Mouse (Mus musculus): ENCODE data around the gene Rasgrp4. TPM values are rescaled to one million over a fixed set of nuclear protein-coding genes. Genes with fewer than 3 reads are reported as not detected.

Gene Rasgrp4
- polyA plus RNA-seq, 1 experiment, result 0.01 TPM

DNA sequence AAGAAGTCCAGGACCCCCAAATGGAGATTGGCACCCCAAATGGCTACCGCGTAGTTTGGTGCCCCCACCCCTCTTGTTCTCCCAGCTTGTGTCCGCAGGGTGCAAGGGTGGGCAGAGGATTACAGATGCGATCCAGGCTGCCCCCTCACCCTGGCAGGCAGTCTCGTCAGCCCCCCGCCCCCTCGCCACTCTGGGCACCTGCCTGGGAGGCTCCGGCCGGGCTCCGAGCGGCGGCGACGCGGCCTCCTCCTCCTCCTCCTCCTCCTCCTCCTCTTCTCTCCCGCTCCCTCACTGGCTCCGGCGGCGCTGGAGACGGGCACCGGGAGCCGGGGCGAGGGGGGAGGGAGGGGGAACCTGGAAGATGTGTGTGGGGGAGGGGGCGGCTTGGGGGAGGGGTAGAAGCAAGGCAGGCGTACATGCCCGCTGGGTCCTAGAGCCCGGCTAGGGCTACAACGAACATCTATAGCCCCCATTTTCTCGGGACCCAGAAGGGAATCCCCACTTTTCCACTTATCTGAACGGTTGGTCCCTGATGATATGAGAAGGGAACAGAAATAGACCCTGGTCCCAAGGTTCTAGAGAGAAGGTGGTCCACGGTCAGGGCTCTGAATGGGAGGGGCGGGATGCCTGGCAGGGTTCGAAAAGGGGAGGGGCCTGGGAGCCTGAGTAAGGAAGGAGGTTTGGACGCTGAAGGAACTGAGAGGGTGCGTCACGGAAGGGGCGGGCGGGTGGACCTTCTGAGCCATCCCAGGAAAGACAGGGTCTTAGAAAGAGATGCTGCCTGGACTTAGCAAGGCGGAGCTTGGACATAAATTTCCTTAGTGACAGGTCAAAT is 34.8 kb downstream of the Rasgrp4 start:
- TF ChIP-seq CEBPB (IDR thresholded peaks at IDR 0.05; ENCODE audit: low read depth), result no peak
- no peak for TF ChIP-seq MYOG (IDR thresholded peaks at IDR 0.05; ENCODE audit: control insufficient read depth, extremely low read depth, insufficient read length)
- no peak for TF ChIP-seq USF1 (IDR thresholded peaks at IDR 0.05; ENCODE audit: low read depth)
- TF ChIP-seq MYOD1 (IDR thresholded peaks at IDR 0.05; ENCODE audit: control insufficient read depth, insufficient read length, low read depth), result no peak
- no peak for TF ChIP-seq FOSL1 (IDR thresholded peaks at IDR 0.05; ENCODE audit: insufficient read depth, low read length, poor library complexity, severe bottlenecking)
- no peak for TF ChIP-seq MAX (IDR thresholded peaks at IDR 0.05)
- no peak for TF ChIP-seq CTCF (IDR thresholded peaks at IDR 0.05; ENCODE audit: control insufficient read depth, insufficient read depth, insufficient read length)
- Histone ChIP-seq H3K36me3 (ENCODE audit: control insufficient read depth, insufficient read depth) (peaks cover 7% of the 10 kb centered on the region), H3K4me3 (ENCODE audit: insufficient read depth, poor library complexity, severe bottlenecking) (peak overlapping the region; percentile 44), H3K27me3 (ENCODE audit: control insufficient read depth, insufficient read depth, insufficient read length) (no peaks in the 10 kb centered on the region), H3K79me2 (ENCODE audit: control insufficient read depth, insufficient read depth) (no peaks in the 10 kb centered on the region), H3K79me3 (ENCODE audit: low read depth) (no peaks in the 10 kb centered on the region), H3ac (ENCODE audit: control insufficient read depth, insufficient read length, low read depth) (peak overlapping the region; percentile 89)

- peak within 1 kb of the TSS; percentile 89 for H3ac ChIP-seq (ENCODE audit: control insufficient read depth, insufficient read length, low read depth)
- no peak for TF ChIP-seq MAX (IDR thresholded peaks at IDR 0.05)
- no peak for TF ChIP-seq CTCF (IDR thresholded peaks at IDR 0.05; ENCODE audit: control insufficient read depth, insufficient read depth, insufficient read length)
- no peak for TF ChIP-seq MYOD1 (IDR thresholded peaks at IDR 0.05; ENCODE audit: control insufficient read depth, insufficient read length, low read depth)
- no peak for TF ChIP-seq MYOG (IDR thresholded peaks at IDR 0.05; ENCODE audit: control insufficient read depth, extremely low read depth, insufficient read length)
- no peak for TF ChIP-seq FOSL1 (IDR thresholded peaks at IDR 0.05; ENCODE audit: insufficient read depth, low read length, poor library complexity, severe bottlenecking)
- no peak for TF ChIP-seq CEBPB (IDR thresholded peaks at IDR 0.05; ENCODE audit: low read depth)
- TF ChIP-seq USF1 (IDR thresholded peaks at IDR 0.05; ENCODE audit: low read depth), result no peak
- H3K4me3 ChIP-seq (ENCODE audit: insufficient read depth, poor library complexity, severe bottlenecking), result peak within 1 kb of the TSS; percentile 44
- no peaks in the 10 kb centered on the region for H3K79me3 ChIP-seq (ENCODE audit: low read depth)
- peaks cover 12% of the 10 kb centered on the region for H3K36me3 ChIP-seq (ENCODE audit: control insufficient read depth, insufficient read depth)
- H3K79me2 ChIP-seq (ENCODE audit: control insufficient read depth, insufficient read depth), result no peaks in the 10 kb centered on the region
- H3K27me3 ChIP-seq (ENCODE audit: control insufficient read depth, insufficient read depth, insufficient read length), result no peaks in the 10 kb centered on the region
Measured at GRCm38 (mm10) chr7:29170066-29170754, 35.6 kb downstream of the Rasgrp4 start, which contains the start of the genes Ggn and Spred3. Ggn (plus strand) TSS chr7:29170210. Spred3 (minus strand) TSS chr7:29170411.

DNA sequence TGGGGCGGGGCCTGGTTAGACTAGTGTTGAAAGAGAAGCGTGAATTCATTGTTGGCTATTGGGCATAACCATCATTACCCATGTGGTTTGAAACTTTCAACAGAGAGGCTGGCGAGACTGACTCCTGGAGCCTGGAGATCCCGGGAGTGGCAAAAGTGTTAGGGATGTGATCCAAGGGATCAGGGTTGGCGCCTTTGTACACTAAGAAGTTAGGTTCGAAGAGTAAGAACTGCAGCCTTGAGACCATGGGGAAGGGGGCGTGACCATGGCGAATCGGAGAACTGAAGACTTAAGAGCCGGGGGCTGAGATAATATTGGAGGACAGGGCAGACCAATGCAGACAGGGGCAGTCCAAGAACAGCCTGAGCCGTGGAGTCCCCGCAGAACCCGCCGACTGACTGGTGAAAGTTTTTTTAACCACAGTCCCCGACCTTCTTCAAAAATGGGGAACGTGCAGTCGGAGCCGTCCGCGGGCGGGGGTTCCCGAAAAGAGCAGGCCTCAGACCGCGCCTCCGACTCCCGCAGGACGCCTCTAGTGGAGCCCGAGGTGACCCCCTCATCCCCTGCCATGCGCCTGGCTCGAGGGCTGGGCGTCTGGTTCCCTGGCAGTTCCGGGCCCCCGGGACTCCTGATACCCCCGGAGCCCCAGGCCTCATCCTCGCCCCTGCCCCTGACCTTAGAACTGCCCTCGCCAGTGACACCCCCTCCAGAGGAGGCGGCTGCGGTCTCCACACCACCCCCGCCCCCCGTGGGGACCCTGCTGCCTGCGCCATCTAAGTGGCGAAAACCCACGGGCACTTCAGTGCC is 36.3 kb downstream of the Rasgrp4 start:
- H3ac ChIP-seq (ENCODE audit: control insufficient read depth, insufficient read length, low read depth), result peak overlapping the region; percentile 38
- peaks cover 20% of the 10 kb centered on the region for H3K36me3 ChIP-seq (ENCODE audit: control insufficient read depth, insufficient read depth)
- no peaks in the 10 kb centered on the region for H3K79me3 ChIP-seq (ENCODE audit: low read depth)
- H3K4me3 ChIP-seq (ENCODE audit: insufficient read depth, poor library complexity, severe bottlenecking), result peak overlapping the region; percentile 44
- TF ChIP-seq FOSL1 (IDR thresholded peaks at IDR 0.05; ENCODE audit: insufficient read depth, low read length, poor library complexity, severe bottlenecking) (no peak), CTCF (IDR thresholded peaks at IDR 0.05; ENCODE audit: control insufficient read depth, insufficient read depth, insufficient read length) (no peak), MAX (IDR thresholded peaks at IDR 0.05) (no peak), MYOG (IDR thresholded peaks at IDR 0.05; ENCODE audit: control insufficient read depth, extremely low read depth, insufficient read length) (no peak), CEBPB (IDR thresholded peaks at IDR 0.05; ENCODE audit: low read depth) (no peak), USF1 (IDR thresholded peaks at IDR 0.05; ENCODE audit: low read depth) (no peak)
- no peaks in the 10 kb centered on the region for H3K27me3 ChIP-seq (ENCODE audit: control insufficient read depth, insufficient read depth, insufficient read length)
- peaks cover 5% of the 10 kb centered on the region for H3K79me2 ChIP-seq (ENCODE audit: control insufficient read depth, insufficient read depth)

DNA sequence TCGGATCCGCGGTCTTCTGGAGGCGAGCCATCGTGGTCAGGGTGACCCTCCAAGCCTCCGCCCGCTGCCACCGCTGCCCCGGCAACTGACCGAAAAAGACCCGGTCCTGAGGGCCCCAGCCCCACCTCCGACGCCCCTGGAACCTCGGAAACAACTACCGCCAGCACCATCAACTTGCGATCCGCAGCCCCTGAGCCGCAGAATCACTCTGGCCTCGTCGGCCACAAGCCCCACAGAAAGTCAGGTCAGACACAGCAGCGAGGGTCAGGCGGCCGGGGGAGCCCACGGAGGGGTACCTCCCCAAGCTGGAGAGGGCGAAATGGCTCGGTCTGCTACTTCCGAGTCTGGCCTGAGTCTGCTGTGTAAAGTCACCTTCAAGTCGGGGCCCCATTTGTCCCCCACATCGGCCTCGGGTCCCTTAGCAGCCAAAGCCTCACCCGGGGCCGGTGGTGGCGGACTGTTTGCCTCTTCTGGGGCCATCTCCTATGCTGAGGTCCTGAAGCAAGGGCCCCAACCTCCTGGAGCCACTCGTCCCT is 37.0 kb downstream of the Rasgrp4 start:
- Histone ChIP-seq H3K79me2 (ENCODE audit: control insufficient read depth, insufficient read depth) (peaks cover 12% of the 10 kb centered on the region), H3K36me3 (ENCODE audit: control insufficient read depth, insufficient read depth) (peaks cover 26% of the 10 kb centered on the region), H3K4me3 (ENCODE audit: insufficient read depth, poor library complexity, severe bottlenecking) (no peak overlapping the region), H3ac (ENCODE audit: control insufficient read depth, insufficient read length, low read depth) (peak overlapping the region; percentile 38), H3K79me3 (ENCODE audit: low read depth) (no peaks in the 10 kb centered on the region), H3K27me3 (ENCODE audit: control insufficient read depth, insufficient read depth, insufficient read length) (no peaks in the 10 kb centered on the region)
- TF ChIP-seq CTCF (IDR thresholded peaks at IDR 0.05; ENCODE audit: control insufficient read depth, insufficient read depth, insufficient read length) (no peak), MAX (IDR thresholded peaks at IDR 0.05) (no peak), MYOG (IDR thresholded peaks at IDR 0.05; ENCODE audit: control insufficient read depth, extremely low read depth, insufficient read length) (no peak), MYOD1 (IDR thresholded peaks at IDR 0.05; ENCODE audit: control insufficient read depth, insufficient read length, low read depth) (no peak), CEBPB (IDR thresholded peaks at IDR 0.05; ENCODE audit: low read depth) (no peak), FOSL1 (IDR thresholded peaks at IDR 0.05; ENCODE audit: insufficient read depth, low read length, poor library complexity, severe bottlenecking) (no peak), USF1 (IDR thresholded peaks at IDR 0.05; ENCODE audit: low read depth) (no peak)
